Mouse (Mus musculus) skeletal muscle tissue, adult 2 months (tissue): ENCODE measurements around the gene A930018P22Rik.

ENCODE experiments used
- DNase-seq: peaks from one replicate; pipeline ENCODE4 v3.0.0-alpha.2; 2012; ENCODE audit warnings: low read depth, low spot score

Gene A930018P22Rik

GRCm38 (mm10) chr2:104157831-104158230, 35.3 kb downstream of the A930018P22Rik start:
- DNase-seq: no peak

- no peak for DNase-seq
Observed at GRCm38 (mm10) chr2:104163418-104163817, 40.8 kb downstream of the A930018P22Rik start.

GRCm38 (mm10) chr2:104163978-104164487, 41.5 kb downstream of the A930018P22Rik start:
- DNase-seq: no peak

GRCm38 (mm10) chr2:104165631-104166030, 43.1 kb downstream of the A930018P22Rik start:
- DNase-seq: no peak

DNA sequence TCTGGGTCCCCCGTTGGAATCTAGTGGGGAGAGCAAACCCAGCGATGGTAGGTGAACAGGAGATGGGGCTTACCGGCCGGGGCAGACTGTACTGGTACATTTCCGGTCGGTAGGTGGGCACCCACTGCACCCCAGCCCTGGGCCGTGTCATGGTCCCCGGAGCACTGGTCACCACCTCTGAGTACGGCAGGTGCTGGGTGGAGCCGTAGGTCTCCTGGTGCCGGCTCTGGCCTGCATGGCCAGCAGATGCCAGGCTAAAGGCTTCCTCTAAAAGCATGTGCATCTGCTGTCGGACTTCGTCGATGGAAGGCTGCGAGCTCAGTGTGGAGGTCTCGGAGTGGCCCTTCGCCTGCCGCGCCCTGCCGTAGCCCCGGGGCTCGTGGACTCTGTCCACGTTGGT, 45.2 kb downstream of the A930018P22Rik start:
- DNase-seq: no peak

- no peak for DNase-seq
Observed at GRCm38 (mm10) chr2:104168186-104168896, 45.8 kb downstream of the A930018P22Rik start.

DNA sequence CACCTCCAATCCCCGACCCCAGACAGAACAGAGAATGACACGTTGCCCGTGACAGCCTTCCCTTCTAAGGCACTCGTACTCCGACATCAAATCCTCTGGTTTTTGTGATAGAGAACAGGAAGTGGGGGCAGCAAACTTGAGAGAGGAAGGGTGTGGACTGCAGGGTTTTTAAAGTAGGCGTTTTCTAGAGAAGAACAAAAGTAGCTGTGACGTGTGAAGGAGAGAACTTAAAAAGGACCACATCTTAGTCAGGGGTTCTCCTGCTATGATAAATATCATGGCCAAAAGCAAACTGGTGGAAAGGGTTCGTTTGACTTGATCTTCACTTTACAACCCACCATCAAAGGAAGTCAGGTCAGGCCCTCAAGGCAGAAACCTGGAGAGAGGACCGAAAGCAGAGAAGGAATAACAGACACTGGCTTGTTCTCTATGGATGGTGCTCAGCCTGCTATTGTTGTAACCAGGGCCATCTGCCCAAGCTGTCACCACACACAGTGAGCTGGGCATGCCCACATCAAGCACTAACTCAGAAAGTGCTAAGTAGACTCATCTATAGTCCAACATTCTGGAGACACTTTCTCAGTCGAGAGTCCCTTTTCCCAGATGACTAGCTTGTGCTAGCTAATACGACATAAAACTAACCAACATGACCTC, 50.3 kb downstream of the A930018P22Rik start:
- DNase-seq: no peak

- DNase-seq: no peak
Observed at GRCm38 (mm10) chr2:104173431-104173830, 50.9 kb downstream of the A930018P22Rik start.
